Mouse (Mus musculus): ENCODE data around the gene Tstd2. TPM values are rescaled to one million over a fixed set of nuclear protein-coding genes. Genes with fewer than 3 reads are reported as not detected.

Gene Tstd2
- polyA plus RNA-seq, 1 experiment from 2014 or later: 74.1 TPM

GRCm38 (mm10) chr4:46146881-46147280, 8.4 kb upstream of the Tstd2 start:
- 94% methylated on average over 1 of the region's 1 CpGs for WGBS
- peaks cover 85% of the 10 kb centered on the region for H3K36me3 ChIP-seq (replicated peaks)

GRCm38 (mm10) chr4:46144323-46144722, 5.8 kb upstream of the Tstd2 start:
- DNase-seq (ENCODE audit: low spot score): peak; percentile 19
- Histone ChIP-seq H3K4me3 (no peak overlapping the region), H3K9me3 (no peaks in the 10 kb centered on the region), H3K27ac (replicated peaks) (no peak overlapping the region), H3K27me3 (replicated peaks; ENCODE audit: low read depth, poor library complexity, severe bottlenecking) (no peaks in the 10 kb centered on the region), H3K4me1 (peaks cover 13% of the 10 kb centered on the region), H3K36me3 (replicated peaks) (peaks cover 60% of the 10 kb centered on the region)
- 76% methylated on average over 3 of the region's 3 CpGs for WGBS

More at GRCm38 (mm10) chr4:46146881-46147280, 8.4 kb upstream of the Tstd2 start:
- DNase-seq (ENCODE audit: low spot score): no peak
- Histone ChIP-seq H3K4me1 (no peaks in the 10 kb centered on the region), H3K4me3 (no peak overlapping the region), H3K9me3 (no peaks in the 10 kb centered on the region), H3K27ac (replicated peaks) (no peak overlapping the region), H3K27me3 (replicated peaks; ENCODE audit: low read depth, poor library complexity, severe bottlenecking) (no peaks in the 10 kb centered on the region)

- peak overlapping the region; percentile 86 for H3K4me3 ChIP-seq
- H3K9me3 ChIP-seq: no peaks in the 10 kb centered on the region
- H3K4me1 ChIP-seq: peaks cover 24% of the 10 kb centered on the region
- 8% methylated on average over 17 of the region's 17 CpGs for WGBS
- no peaks in the 10 kb centered on the region for H3K27me3 ChIP-seq (replicated peaks; ENCODE audit: low read depth, poor library complexity, severe bottlenecking)
- peak; percentile 49 for DNase-seq (ENCODE audit: low spot score)
- peak overlapping the region; percentile 95 for H3K27ac ChIP-seq (replicated peaks)
- H3K36me3 ChIP-seq (replicated peaks): peaks cover 40% of the 10 kb centered on the region
Measured at GRCm38 (mm10) chr4:46137629-46138286, 736 bp downstream of the Tstd2 start.

- Histone ChIP-seq H3K4me1 (peaks cover under 1% of the 10 kb centered on the region), H3K9me3 (no peaks in the 10 kb centered on the region), H3K27me3 (replicated peaks; ENCODE audit: low read depth, poor library complexity, severe bottlenecking) (no peaks in the 10 kb centered on the region), H3K4me3 (no peak overlapping the region), H3K36me3 (replicated peaks) (peaks cover 89% of the 10 kb centered on the region), H3K27ac (replicated peaks) (no peak overlapping the region)
- no peak for DNase-seq (ENCODE audit: low spot score)
- 89% methylated on average over 6 of the region's 6 CpGs for WGBS
Measured at GRCm38 (mm10) chr4:46131791-46132190, 6.7 kb downstream of the Tstd2 start.

GRCm38 (mm10) chr4:46130221-46130620, 8.3 kb downstream of the Tstd2 start:
- peak; percentile 62 for DNase-seq (ENCODE audit: low spot score)
- H3K4me3 ChIP-seq: no peak overlapping the region
- H3K36me3 ChIP-seq (replicated peaks): peaks cover 93% of the 10 kb centered on the region
- H3K27ac ChIP-seq (replicated peaks): no peak overlapping the region
- 75% methylated on average over 3 of the region's 3 CpGs for WGBS
- no peaks in the 10 kb centered on the region for H3K4me1 ChIP-seq
- H3K9me3 ChIP-seq: no peaks in the 10 kb centered on the region
- no peaks in the 10 kb centered on the region for H3K27me3 ChIP-seq (replicated peaks; ENCODE audit: low read depth, poor library complexity, severe bottlenecking)

- H3K9me3 ChIP-seq: no peaks in the 10 kb centered on the region
Measured at GRCm38 (mm10) chr4:46129311-46130004, 9.0 kb downstream of the Tstd2 start.

GRCm38 (mm10) chr4:46126541-46126940, 12.0 kb downstream of the Tstd2 start:
- no peaks in the 10 kb centered on the region for H3K9me3 ChIP-seq
- DNase-seq (ENCODE audit: low spot score): peak; percentile 73
- WGBS: 52% methylated on average over 2 of the region's 2 CpGs
- H3K4me1 ChIP-seq: no peaks in the 10 kb centered on the region
- H3K27me3 ChIP-seq (replicated peaks; ENCODE audit: low read depth, poor library complexity, severe bottlenecking): no peaks in the 10 kb centered on the region
- peaks cover 93% of the 10 kb centered on the region for H3K36me3 ChIP-seq (replicated peaks)
- H3K27ac ChIP-seq (replicated peaks): no peak overlapping the region
- no peak overlapping the region for H3K4me3 ChIP-seq

More at GRCm38 (mm10) chr4:46129311-46130004, 9.0 kb downstream of the Tstd2 start:
- H3K36me3 ChIP-seq (replicated peaks): peaks cover 93% of the 10 kb centered on the region
- H3K27me3 ChIP-seq (replicated peaks; ENCODE audit: low read depth, poor library complexity, severe bottlenecking): no peaks in the 10 kb centered on the region
- H3K27ac ChIP-seq (replicated peaks): no peak overlapping the region
- 85% methylated on average over 8 of the region's 8 CpGs for WGBS
- no peak for DNase-seq (ENCODE audit: low spot score)
- H3K4me3 ChIP-seq: no peak overlapping the region
- no peaks in the 10 kb centered on the region for H3K4me1 ChIP-seq

- Histone ChIP-seq H3K36me3 (replicated peaks) (peaks cover 96% of the 10 kb centered on the region), H3K4me3 (no peak overlapping the region), H3K9me3 (no peaks in the 10 kb centered on the region), H3K27me3 (replicated peaks; ENCODE audit: low read depth, poor library complexity, severe bottlenecking) (no peaks in the 10 kb centered on the region), H3K4me1 (no peaks in the 10 kb centered on the region), H3K27ac (replicated peaks) (no peak overlapping the region)
- WGBS: 97% methylated on average over 6 of the region's 6 CpGs
- DNase-seq (ENCODE audit: low spot score): no peak
Measured at GRCm38 (mm10) chr4:46123358-46123757, 15.1 kb downstream of the Tstd2 start.

GRCm38 (mm10) chr4:46120767-46121166, 17.7 kb downstream of the Tstd2 start:
- DNase-seq (ENCODE audit: low spot score): no peak
- H3K4me1 ChIP-seq: no peaks in the 10 kb centered on the region
- H3K27ac ChIP-seq (replicated peaks): no peak overlapping the region
- 84% methylated on average over 3 of the region's 3 CpGs for WGBS
- no peak overlapping the region for H3K4me3 ChIP-seq
- H3K27me3 ChIP-seq (replicated peaks; ENCODE audit: low read depth, poor library complexity, severe bottlenecking): no peaks in the 10 kb centered on the region
- peaks cover 100% of the 10 kb centered on the region for H3K36me3 ChIP-seq (replicated peaks)
- no peaks in the 10 kb centered on the region for H3K9me3 ChIP-seq

GRCm38 (mm10) chr4:46119514-46120094, 18.9 kb downstream of the Tstd2 start:
- Histone ChIP-seq H3K27me3 (replicated peaks; ENCODE audit: low read depth, poor library complexity, severe bottlenecking) (no peaks in the 10 kb centered on the region), H3K36me3 (replicated peaks) (peaks cover 99% of the 10 kb centered on the region), H3K4me1 (no peaks in the 10 kb centered on the region), H3K27ac (replicated peaks) (no peak overlapping the region), H3K9me3 (no peaks in the 10 kb centered on the region), H3K4me3 (no peak overlapping the region)
- no peak for DNase-seq (ENCODE audit: low spot score)
- 92% methylated on average over 14 of the region's 14 CpGs for WGBS

- WGBS: 94% methylated on average over 4 of the region's 4 CpGs
- Histone ChIP-seq H3K9me3 (no peaks in the 10 kb centered on the region), H3K4me3 (no peak overlapping the region), H3K4me1 (no peaks in the 10 kb centered on the region), H3K27ac (replicated peaks) (no peak overlapping the region), H3K36me3 (replicated peaks) (peaks cover 97% of the 10 kb centered on the region), H3K27me3 (replicated peaks; ENCODE audit: low read depth, poor library complexity, severe bottlenecking) (no peaks in the 10 kb centered on the region)
- no peak for DNase-seq (ENCODE audit: low spot score)
Measured at GRCm38 (mm10) chr4:46117536-46117935, 21.0 kb downstream of the Tstd2 start.

- Histone ChIP-seq H3K4me3 (no peak overlapping the region), H3K27me3 (replicated peaks; ENCODE audit: low read depth, poor library complexity, severe bottlenecking) (no peaks in the 10 kb centered on the region), H3K27ac (replicated peaks) (no peak overlapping the region), H3K9me3 (no peaks in the 10 kb centered on the region), H3K36me3 (replicated peaks) (peaks cover 88% of the 10 kb centered on the region), H3K4me1 (no peaks in the 10 kb centered on the region)
- DNase-seq (ENCODE audit: low spot score): no peak
- 86% methylated on average over 10 of the region's 10 CpGs for WGBS
Measured at GRCm38 (mm10) chr4:46116544-46117175, 21.8 kb downstream of the Tstd2 start.

Measured in embryonic facial prominence, embryonic 10.5 days (tissue).